Mouse (Mus musculus): ENCODE measurements at regions not wholly inside any gene's neighbourhood (a gene's known extent, or its start where the extent isn't known, plus 50 kb on each side); places are given as distances from the start of the nearest gene placed in this dataset.

GRCm38 (mm10) chr3:143017480-143017879 lies 135.7 kb upstream of the Pkn2 start:
- Histone ChIP-seq H3K9me3 (no peaks in the 10 kb centered on the region), H3K4me2 (replicated peaks) (no peak overlapping the region), H3K27me3 (no peaks in the 10 kb centered on the region), H3K36me3 (no peaks in the 10 kb centered on the region), H3K4me3 (no peak overlapping the region), H3K9ac (replicated peaks) (no peak overlapping the region), H3K4me1 (no peaks in the 10 kb centered on the region), H3K27ac (replicated peaks) (no peak overlapping the region)
- WGBS, result 86% methylated on average over 4 of the region's 4 CpGs
- ATAC-seq (ENCODE audit: low FRiP score, low read depth), result no peak

GRCm38 (mm10) chr3:143016758-143017157 lies 135.0 kb upstream of the Pkn2 start:
- Histone ChIP-seq H3K4me2 (replicated peaks) (no peak overlapping the region), H3K27me3 (no peaks in the 10 kb centered on the region), H3K9ac (replicated peaks) (no peak overlapping the region), H3K36me3 (no peaks in the 10 kb centered on the region), H3K9me3 (no peaks in the 10 kb centered on the region), H3K4me1 (no peaks in the 10 kb centered on the region), H3K4me3 (no peak overlapping the region), H3K27ac (replicated peaks) (no peak overlapping the region)
- WGBS, result 90% methylated on average over 5 of the region's 5 CpGs
- no peak for ATAC-seq (ENCODE audit: low FRiP score, low read depth)

- Histone ChIP-seq H3K27me3 (no peaks in the 10 kb centered on the region), H3K9me3 (no peaks in the 10 kb centered on the region), H3K36me3 (no peaks in the 10 kb centered on the region), H3K4me2 (replicated peaks) (no peak overlapping the region), H3K27ac (replicated peaks) (no peak overlapping the region), H3K9ac (replicated peaks) (no peak overlapping the region), H3K4me1 (no peaks in the 10 kb centered on the region), H3K4me3 (no peak overlapping the region)
- ATAC-seq (ENCODE audit: low FRiP score, low read depth), result no peak
- 86% methylated on average over 4 of the region's 4 CpGs for WGBS
Observed at GRCm38 (mm10) chr3:143014421-143014820, 132.6 kb upstream of the Pkn2 start.

- ATAC-seq (ENCODE audit: low FRiP score, low read depth), result no peak
- H3K36me3 ChIP-seq, result no peaks in the 10 kb centered on the region
- WGBS, result 94% methylated on average over 3 of the region's 3 CpGs
- no peaks in the 10 kb centered on the region for H3K4me1 ChIP-seq
- H3K27ac ChIP-seq (replicated peaks), result no peak overlapping the region
- H3K4me3 ChIP-seq, result no peak overlapping the region
- H3K9ac ChIP-seq (replicated peaks), result no peak overlapping the region
- H3K9me3 ChIP-seq, result no peaks in the 10 kb centered on the region
- H3K4me2 ChIP-seq (replicated peaks), result no peak overlapping the region
- no peaks in the 10 kb centered on the region for H3K27me3 ChIP-seq
Observed at GRCm38 (mm10) chr3:143007047-143007446, 125.2 kb upstream of the Pkn2 start.

- WGBS, result 49% methylated on average over 5 of the region's 5 CpGs
- H3K36me3 ChIP-seq, result no peaks in the 10 kb centered on the region
- no peak overlapping the region for H3K4me3 ChIP-seq
- no peak overlapping the region for H3K27ac ChIP-seq (replicated peaks)
- no peaks in the 10 kb centered on the region for H3K27me3 ChIP-seq
- H3K4me2 ChIP-seq (replicated peaks), result no peak overlapping the region
- ATAC-seq (ENCODE audit: low FRiP score, low read depth), result no peak
- no peaks in the 10 kb centered on the region for H3K4me1 ChIP-seq
- H3K9ac ChIP-seq (replicated peaks), result no peak overlapping the region
- H3K9me3 ChIP-seq, result no peaks in the 10 kb centered on the region
Observed at GRCm38 (mm10) chr3:143001952-143002351, 120.1 kb upstream of the Pkn2 start.

GRCm38 (mm10) chr3:142995981-142996743 lies 114.4 kb upstream of the Pkn2 start:
- ATAC-seq (ENCODE audit: low FRiP score, low read depth), result no peak
- Histone ChIP-seq H3K9me3 (no peaks in the 10 kb centered on the region), H3K4me1 (no peaks in the 10 kb centered on the region), H3K27me3 (no peaks in the 10 kb centered on the region), H3K4me3 (no peak overlapping the region), H3K4me2 (replicated peaks) (no peak overlapping the region), H3K27ac (replicated peaks) (no peak overlapping the region), H3K9ac (replicated peaks) (no peak overlapping the region), H3K36me3 (no peaks in the 10 kb centered on the region)
- 63% methylated on average over 3 of the region's 3 CpGs for WGBS

GRCm38 (mm10) chr3:142984547-142984946 lies 102.7 kb upstream of the Pkn2 start:
- H3K4me3 ChIP-seq, result no peak overlapping the region
- no peaks in the 10 kb centered on the region for H3K36me3 ChIP-seq
- H3K4me2 ChIP-seq (replicated peaks), result no peak overlapping the region
- no peak overlapping the region for H3K27ac ChIP-seq (replicated peaks)
- ATAC-seq (ENCODE audit: low FRiP score, low read depth), result no peak
- WGBS, result 85% methylated on average over 5 of the region's 5 CpGs
- no peaks in the 10 kb centered on the region for H3K27me3 ChIP-seq
- H3K4me1 ChIP-seq, result no peaks in the 10 kb centered on the region
- H3K9ac ChIP-seq (replicated peaks), result no peak overlapping the region
- H3K9me3 ChIP-seq, result no peaks in the 10 kb centered on the region

GRCm38 (mm10) chr3:142981221-142981620 lies 99.4 kb upstream of the Pkn2 start:
- WGBS, result 69% methylated on average over 3 of the region's 3 CpGs
- no peak overlapping the region for H3K27ac ChIP-seq (replicated peaks)
- no peak for ATAC-seq (ENCODE audit: low FRiP score, low read depth)

GRCm38 (mm10) chr3:142979161-142979560 lies 97.4 kb upstream of the Pkn2 start:
- Histone ChIP-seq H3K27ac (replicated peaks) (no peak overlapping the region), H3K36me3 (no peaks in the 10 kb centered on the region), H3K4me1 (peaks cover 5% of the 10 kb centered on the region; the same call in 1 of the 2 replicates), H3K9me3 (no peaks in the 10 kb centered on the region), H3K4me2 (replicated peaks) (no peak overlapping the region), H3K27me3 (no peaks in the 10 kb centered on the region), H3K4me3 (no peak overlapping the region), H3K9ac (replicated peaks) (no peak overlapping the region)
- no peak for ATAC-seq (ENCODE audit: low FRiP score, low read depth)
- 18% methylated on average over 4 of the region's 4 CpGs for WGBS

More at GRCm38 (mm10) chr3:142981221-142981620, 99.4 kb upstream of the Pkn2 start:
- Histone ChIP-seq H3K9me3 (no peaks in the 10 kb centered on the region), H3K36me3 (no peaks in the 10 kb centered on the region), H3K4me2 (replicated peaks) (no peak overlapping the region), H3K27me3 (no peaks in the 10 kb centered on the region), H3K4me1 (peaks cover 5% of the 10 kb centered on the region; the same call in 1 of the 2 replicates), H3K4me3 (no peak overlapping the region), H3K9ac (replicated peaks) (no peak overlapping the region)

- 81% methylated on average over 7 of the region's 7 CpGs for WGBS
- no peaks in the 10 kb centered on the region for H3K36me3 ChIP-seq
- no peaks in the 10 kb centered on the region for H3K27me3 ChIP-seq
- H3K4me3 ChIP-seq, result no peak overlapping the region
- no peak overlapping the region for H3K27ac ChIP-seq (replicated peaks)
- H3K4me1 ChIP-seq, result peaks cover 5% of the 10 kb centered on the region; the same call in 1 of the 2 replicates
- no peaks in the 10 kb centered on the region for H3K9me3 ChIP-seq
- no peak for ATAC-seq (ENCODE audit: low FRiP score, low read depth)
- no peak overlapping the region for H3K9ac ChIP-seq (replicated peaks)
- H3K4me2 ChIP-seq (replicated peaks), result no peak overlapping the region
Observed at GRCm38 (mm10) chr3:142976519-142977394, 95.0 kb upstream of the Pkn2 start.

GRCm38 (mm10) chr3:142975606-142976005 lies 93.8 kb upstream of the Pkn2 start:
- 92% methylated on average over 8 of the region's 8 CpGs for WGBS
- H3K9ac ChIP-seq (replicated peaks), result no peak overlapping the region
- H3K27me3 ChIP-seq, result no peaks in the 10 kb centered on the region
- H3K36me3 ChIP-seq, result no peaks in the 10 kb centered on the region
- H3K4me3 ChIP-seq, result no peak overlapping the region
- no peak for ATAC-seq (ENCODE audit: low FRiP score, low read depth)
- no peak overlapping the region for H3K27ac ChIP-seq (replicated peaks)
- H3K4me1 ChIP-seq, result peaks cover 5% of the 10 kb centered on the region; the same call in 1 of the 2 replicates
- no peaks in the 10 kb centered on the region for H3K9me3 ChIP-seq
- H3K4me2 ChIP-seq (replicated peaks), result no peak overlapping the region

GRCm38 (mm10) chr3:142969501-142969900 lies 87.7 kb upstream of the Pkn2 start:
- 90% methylated on average over 2 of the region's 2 CpGs for WGBS
- no peak for ATAC-seq (ENCODE audit: low FRiP score, low read depth)
- Histone ChIP-seq H3K27ac (replicated peaks) (no peak overlapping the region), H3K4me1 (no peaks in the 10 kb centered on the region), H3K9me3 (no peaks in the 10 kb centered on the region), H3K27me3 (no peaks in the 10 kb centered on the region), H3K36me3 (no peaks in the 10 kb centered on the region), H3K4me2 (replicated peaks) (no peak overlapping the region), H3K9ac (replicated peaks) (no peak overlapping the region), H3K4me3 (no peak overlapping the region)
